Mouse (Mus musculus): Measurements from ENCODE around the gene Mad2l1bp. TPM values are rescaled to one million over a fixed set of nuclear protein-coding genes. Genes with fewer than 3 reads are reported as not detected.

The Mad2l1bp gene
- polyA plus RNA-seq (2012; rRNA removed), result 40.9 and 43.2 TPM in 2 replicates

DNA sequence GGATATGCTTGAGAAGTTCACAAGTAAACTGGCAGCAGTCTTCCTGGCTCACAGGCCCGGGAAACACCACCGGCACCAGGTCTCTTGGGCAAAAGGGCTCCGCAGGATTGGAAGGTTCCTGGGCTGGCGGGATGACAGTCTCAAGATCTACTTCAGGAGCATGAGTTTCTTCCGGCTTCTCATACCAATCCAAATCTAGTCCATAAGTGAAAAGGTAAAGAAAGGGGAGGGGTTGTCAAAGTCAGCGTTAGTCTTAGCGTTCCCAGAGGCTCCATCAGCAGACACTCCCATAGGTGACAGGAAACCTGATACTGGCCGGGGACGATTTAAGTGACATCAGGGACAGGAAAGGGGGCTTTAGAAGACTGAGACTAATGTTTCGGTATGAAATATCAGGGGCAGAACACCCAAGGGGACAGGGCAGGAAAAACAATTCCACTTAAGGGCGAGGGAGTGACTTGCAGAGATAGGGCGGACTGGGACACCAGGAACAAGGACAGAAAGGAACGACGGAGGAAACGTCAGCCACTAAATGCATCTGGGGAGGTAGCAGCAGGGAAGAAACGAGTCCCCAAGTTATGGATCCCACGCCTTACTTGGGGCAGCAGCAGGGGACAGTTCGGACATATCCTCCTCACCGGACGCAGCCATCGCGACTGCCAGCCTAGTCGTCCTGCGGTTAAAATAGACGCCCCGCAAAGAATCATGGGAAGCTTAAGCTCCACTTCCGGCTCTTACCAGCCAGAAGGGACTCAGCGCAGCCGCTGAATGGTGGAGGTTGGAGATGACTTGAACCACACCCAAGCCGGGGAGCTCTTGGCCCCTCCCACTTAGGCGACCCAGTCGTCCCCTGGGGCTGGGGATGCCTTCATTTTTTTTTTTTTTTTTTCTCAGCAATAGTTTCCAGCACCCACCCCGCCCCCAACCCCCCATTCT, at the start of gene Mad2l1bp:
Mad2l1bp (minus strand) TSS at position 707 of the 936 bp plus-strand sequence.
- Histone ChIP-seq H3K36me3 (ENCODE audit: control insufficient read depth, insufficient read depth, low read length) (peaks cover 9% of the 10 kb centered on the region; the same call in 1 of the 2 replicates), H3K4me3 (ENCODE audit: control insufficient read depth, insufficient read depth, low read length) (peak within 1 kb of the TSS; percentile 66), H3K4me1 (replicated peaks; ENCODE audit: control insufficient read depth, insufficient read depth, low read length) (peaks cover 10% of the 10 kb centered on the region; the same call in 1 of the 2 replicates), H3K27ac (ENCODE audit: control insufficient read depth, insufficient read depth, low read length) (peak within 1 kb of the TSS; percentile 70), H3K27me3 (ENCODE audit: control insufficient read depth, insufficient read depth, low read length) (no peaks in the 10 kb centered on the region)
- WGBS, result 2% methylated on average over 33 of the region's 33 CpGs
- DNase-seq, result peak; percentile 90
- TF ChIP-seq POLR2A (IDR thresholded peaks at IDR 0.05; ENCODE audit: control insufficient read depth, extremely low read depth, insufficient read depth, low read length, poor library complexity), result peak; percentile 88
- 0 out of 2 replicates have a peak, but pooled peaks have one; percentile 31 for TF ChIP-seq CTCF (IDR thresholded peaks at IDR 0.05; ENCODE audit: borderline replicate concordance, control insufficient read depth, extremely low read depth, insufficient read depth, low read length, poor library complexity)

DNA sequence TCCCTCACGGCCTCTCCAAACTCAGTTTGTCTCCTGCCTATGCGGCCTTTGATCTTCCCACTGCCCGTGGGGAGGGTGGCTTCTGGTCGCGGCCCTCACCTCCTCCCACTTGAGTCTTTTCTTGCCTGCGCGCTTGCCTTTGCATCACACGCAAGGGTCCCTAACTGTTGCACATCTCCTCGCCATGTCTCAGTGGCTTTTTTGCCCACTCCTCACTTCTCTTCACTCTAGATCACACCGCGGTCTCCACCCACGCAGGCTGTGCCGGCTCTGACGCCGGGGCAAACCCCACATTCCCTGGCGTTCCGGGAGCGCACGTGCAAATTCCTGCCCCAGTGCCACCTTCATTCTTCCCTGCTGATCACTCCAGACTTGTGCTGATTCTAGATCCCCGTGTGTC, 49.7 kb upstream of the Mad2l1bp start:
- H3K27ac ChIP-seq (ENCODE audit: control insufficient read depth, insufficient read depth, low read length), result peak overlapping the region; percentile 22; the same call in 1 of the 2 replicates
- TF ChIP-seq CTCF (IDR thresholded peaks at IDR 0.05; ENCODE audit: borderline replicate concordance, control insufficient read depth, extremely low read depth, insufficient read depth, low read length, poor library complexity) (no peak), POLR2A (IDR thresholded peaks at IDR 0.05; ENCODE audit: control insufficient read depth, extremely low read depth, insufficient read depth, low read length, poor library complexity) (no peak)
- H3K4me3 ChIP-seq (ENCODE audit: control insufficient read depth, insufficient read depth, low read length), result peak overlapping the region; percentile 96
- peaks cover 7% of the 10 kb centered on the region for H3K4me1 ChIP-seq (replicated peaks; ENCODE audit: control insufficient read depth, insufficient read depth, low read length)
- peaks cover 11% of the 10 kb centered on the region for H3K36me3 ChIP-seq (ENCODE audit: control insufficient read depth, insufficient read depth, low read length)
- H3K27me3 ChIP-seq (ENCODE audit: control insufficient read depth, insufficient read depth, low read length), result no peaks in the 10 kb centered on the region
- WGBS, result under 1% methylated on average over 20 of the region's 20 CpGs
- DNase-seq, result no peak

DNA sequence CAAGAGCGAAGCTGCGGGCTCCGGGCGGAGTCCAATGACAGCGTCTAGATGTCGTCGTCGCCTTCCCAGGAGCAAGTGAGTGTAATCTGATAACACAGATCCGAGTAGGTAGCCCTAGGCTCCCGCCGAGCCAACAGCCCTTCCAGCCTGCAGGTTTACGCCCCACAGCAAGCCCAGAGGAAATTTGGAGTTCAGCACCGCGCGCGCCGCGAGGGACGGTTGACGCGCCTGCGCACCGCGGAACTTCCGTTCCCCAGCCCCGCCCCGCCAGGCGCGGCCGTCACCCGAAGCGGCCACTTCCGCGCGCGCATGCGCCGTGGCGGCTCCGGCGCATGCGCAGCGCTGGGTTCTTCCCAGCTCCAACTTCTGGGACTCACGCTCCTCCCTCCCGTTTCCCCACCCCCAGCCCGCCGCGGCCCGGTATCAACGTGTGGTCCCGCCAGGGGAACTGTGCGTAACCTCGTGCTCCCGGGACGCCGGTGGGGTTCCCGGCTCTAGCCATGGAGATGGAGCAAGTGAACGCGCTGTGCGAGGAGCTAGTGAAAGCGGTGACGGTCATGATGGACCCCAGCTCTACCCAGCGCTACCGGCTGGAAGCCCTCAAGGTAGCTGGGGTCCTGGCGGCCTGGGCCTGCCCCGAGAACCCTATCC, 49.2 kb upstream of the Mad2l1bp start, which contains the start of the genes Polh and Xpo5:
Polh (minus strand) TSS at position 225 of the 651 bp plus-strand sequence.
Xpo5 (plus strand) TSS at position 362 of the 651 bp plus-strand sequence.
- H3K27me3 ChIP-seq (ENCODE audit: control insufficient read depth, insufficient read depth, low read length), result no peaks in the 10 kb centered on the region
- WGBS, result under 1% methylated on average over 66 of the region's 66 CpGs
- peaks cover 7% of the 10 kb centered on the region for H3K4me1 ChIP-seq (replicated peaks; ENCODE audit: control insufficient read depth, insufficient read depth, low read length)
- TF ChIP-seq CTCF (IDR thresholded peaks at IDR 0.05; ENCODE audit: borderline replicate concordance, control insufficient read depth, extremely low read depth, insufficient read depth, low read length, poor library complexity), result peak; percentile 38
- peak; percentile 77; the same call in 1 of the 2 replicates for TF ChIP-seq POLR2A (IDR thresholded peaks at IDR 0.05; ENCODE audit: control insufficient read depth, extremely low read depth, insufficient read depth, low read length, poor library complexity)
- peak within 1 kb of the TSS; percentile 68 for H3K27ac ChIP-seq (ENCODE audit: control insufficient read depth, insufficient read depth, low read length)
- peak within 1 kb of the TSS; percentile 96 for H3K4me3 ChIP-seq (ENCODE audit: control insufficient read depth, insufficient read depth, low read length)
- H3K36me3 ChIP-seq (ENCODE audit: control insufficient read depth, insufficient read depth, low read length), result peaks cover 11% of the 10 kb centered on the region
- DNase-seq, result peak; percentile 92

DNA sequence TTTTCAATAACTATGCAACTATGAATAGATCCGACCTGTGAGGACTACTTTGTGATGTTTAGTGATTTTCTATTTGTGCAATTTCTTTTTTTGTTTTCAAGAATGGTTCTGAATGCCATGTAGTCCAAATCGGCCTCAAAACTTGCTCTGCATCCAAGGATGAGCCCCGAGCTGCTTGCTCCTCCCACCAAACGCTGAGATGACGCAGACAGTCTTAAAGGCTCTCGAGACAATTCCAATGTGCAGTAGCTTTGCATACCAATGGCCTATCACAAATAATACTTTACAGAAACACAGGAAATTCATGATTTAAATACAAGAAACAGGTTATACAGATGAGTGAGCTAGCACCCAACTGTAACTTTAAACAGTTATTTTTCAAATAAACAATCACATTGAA, 47.8 kb upstream of the Mad2l1bp start:
- no peak for TF ChIP-seq POLR2A (IDR thresholded peaks at IDR 0.05; ENCODE audit: control insufficient read depth, extremely low read depth, insufficient read depth, low read length, poor library complexity)
- TF ChIP-seq CTCF (IDR thresholded peaks at IDR 0.05; ENCODE audit: borderline replicate concordance, control insufficient read depth, extremely low read depth, insufficient read depth, low read length, poor library complexity), result no peak
- no peak for DNase-seq
- Histone ChIP-seq H3K4me3 (ENCODE audit: control insufficient read depth, insufficient read depth, low read length) (no peak overlapping the region), H3K36me3 (ENCODE audit: control insufficient read depth, insufficient read depth, low read length) (peaks cover 18% of the 10 kb centered on the region), H3K27ac (ENCODE audit: control insufficient read depth, insufficient read depth, low read length) (no peak overlapping the region), H3K4me1 (replicated peaks; ENCODE audit: control insufficient read depth, insufficient read depth, low read length) (peaks cover 7% of the 10 kb centered on the region), H3K27me3 (ENCODE audit: control insufficient read depth, insufficient read depth, low read length) (no peaks in the 10 kb centered on the region)
- WGBS, result 80% methylated on average over 6 of the region's 6 CpGs

DNA sequence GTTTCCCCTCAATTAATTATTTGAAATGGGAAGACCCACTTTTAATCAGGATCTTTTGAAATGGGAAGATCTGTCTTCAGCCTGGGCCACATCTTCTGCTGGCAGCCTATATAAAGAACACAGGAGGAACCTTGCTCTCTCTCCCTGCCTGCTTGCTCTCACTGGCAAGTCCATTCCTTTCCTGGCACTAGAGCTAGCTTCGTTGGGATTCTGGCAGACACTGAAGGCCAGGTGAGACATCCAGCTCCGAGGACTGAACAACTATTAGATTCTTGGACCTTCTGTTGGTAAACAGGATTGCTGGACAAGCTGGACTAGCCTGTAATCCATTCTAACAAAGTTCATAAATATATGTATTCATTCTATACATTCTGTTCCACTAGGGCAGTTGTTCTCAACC, 35.5 kb upstream of the Mad2l1bp start:
- Histone ChIP-seq H3K27me3 (ENCODE audit: control insufficient read depth, insufficient read depth, low read length) (no peaks in the 10 kb centered on the region), H3K4me1 (replicated peaks; ENCODE audit: control insufficient read depth, insufficient read depth, low read length) (no peaks in the 10 kb centered on the region), H3K36me3 (ENCODE audit: control insufficient read depth, insufficient read depth, low read length) (peaks cover 79% of the 10 kb centered on the region), H3K4me3 (ENCODE audit: control insufficient read depth, insufficient read depth, low read length) (no peak overlapping the region), H3K27ac (ENCODE audit: control insufficient read depth, insufficient read depth, low read length) (no peak overlapping the region)
- WGBS, result 95% methylated on average over 2 of the region's 2 CpGs
- DNase-seq, result no peak
- no peak for TF ChIP-seq POLR2A (IDR thresholded peaks at IDR 0.05; ENCODE audit: control insufficient read depth, extremely low read depth, insufficient read depth, low read length, poor library complexity)
- TF ChIP-seq CTCF (IDR thresholded peaks at IDR 0.05; ENCODE audit: borderline replicate concordance, control insufficient read depth, extremely low read depth, insufficient read depth, low read length, poor library complexity), result no peak

DNA sequence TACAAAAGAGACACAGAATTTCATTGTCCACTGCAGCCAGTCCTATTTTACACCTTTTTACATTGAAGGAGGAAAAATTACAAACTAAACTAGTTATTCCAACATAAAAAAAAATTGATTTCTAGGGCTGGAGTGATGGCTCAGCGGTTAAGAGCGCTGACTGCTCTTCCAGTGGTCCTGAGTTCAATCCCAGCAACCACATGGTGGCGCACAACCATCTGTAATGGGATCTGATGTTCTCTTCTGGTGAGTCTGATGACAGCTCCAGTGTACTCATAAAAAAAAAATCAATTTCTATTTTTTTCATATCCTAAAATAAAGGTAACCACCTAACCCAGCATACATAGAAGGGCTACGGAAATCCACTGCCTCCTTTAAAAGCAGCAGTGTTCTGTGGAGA, 28.9 kb upstream of the Mad2l1bp start:
- Histone ChIP-seq H3K4me1 (replicated peaks; ENCODE audit: control insufficient read depth, insufficient read depth, low read length) (no peaks in the 10 kb centered on the region), H3K4me3 (ENCODE audit: control insufficient read depth, insufficient read depth, low read length) (no peak overlapping the region), H3K27me3 (ENCODE audit: control insufficient read depth, insufficient read depth, low read length) (no peaks in the 10 kb centered on the region), H3K27ac (ENCODE audit: control insufficient read depth, insufficient read depth, low read length) (no peak overlapping the region), H3K36me3 (ENCODE audit: control insufficient read depth, insufficient read depth, low read length) (peaks cover 90% of the 10 kb centered on the region)
- WGBS, result 96% methylated on average over 4 of the region's 4 CpGs
- TF ChIP-seq CTCF (IDR thresholded peaks at IDR 0.05; ENCODE audit: borderline replicate concordance, control insufficient read depth, extremely low read depth, insufficient read depth, low read length, poor library complexity) (no peak), POLR2A (IDR thresholded peaks at IDR 0.05; ENCODE audit: control insufficient read depth, extremely low read depth, insufficient read depth, low read length, poor library complexity) (no peak)
- DNase-seq, result no peak

All from thymus, adult 2 months (tissue).